Mouse (Mus musculus) neural tube, embryonic 13.5 days (tissue): ENCODE data around the gene Sort1. TPM values are rescaled to one million over a fixed set of nuclear protein-coding genes. Genes with fewer than 3 reads are reported as not detected.
A peak's percentile ranks its signal among the peaks of the same experiment; 100 is the strongest.

Experiments
- ATAC-seq: fragments of 200-750 bp; cut with Nextera tagmentation; 2 replicates; pipeline ENCODE4 v1.8.0; 2017; ENCODE audit warnings: low read depth, mild to moderate bottlenecking, moderate TSS enrichment, moderate library complexity
- H3K27ac ChIP-seq: fragments of 300-500 bp; sonication (generic); replicated peaks from 2 replicates; pipeline ENCODE4 v1.5.1; 2015; ENCODE audit warnings: moderate library complexity, mild to moderate bottlenecking, inconsistent platforms
- H3K27me3 ChIP-seq: fragments of 300-500 bp; sonication (generic); 2 replicates; pipeline ENCODE4 v1.6.1; 2015; ENCODE audit warnings: mild to moderate bottlenecking, inconsistent platforms
- H3K36me3 ChIP-seq: fragments of 300-500 bp; sonication (generic); 2 replicates; pipeline ENCODE4 v1.6.1; 2015; ENCODE audit warnings: mild to moderate bottlenecking, inconsistent platforms
- H3K4me1 ChIP-seq: fragments of 300-500 bp; sonication (generic); replicated peaks from 2 replicates; pipeline ENCODE4 v1.6.1; 2015; ENCODE audit warnings: inconsistent platforms
- H3K4me2 ChIP-seq: fragments of 300-500 bp; sonication (generic); 2 replicates; pipeline ENCODE4 v1.6.1; 2015; ENCODE audit warnings: inconsistent platforms, mild to moderate bottlenecking, moderate library complexity
- H3K4me3 ChIP-seq: fragments of 300-500 bp; sonication (generic); 2 replicates; pipeline ENCODE4 v1.5.1; 2015; ENCODE audit warnings: mild to moderate bottlenecking, inconsistent platforms
- H3K9ac ChIP-seq: fragments of 300-500 bp; sonication (generic); 2 replicates; pipeline ENCODE4 v1.6.1; 2015; ENCODE audit warnings: moderate library complexity, mild to moderate bottlenecking, inconsistent platforms
- H3K9me3 ChIP-seq: fragments of 300-500 bp; sonication (generic); 2 replicates; pipeline ENCODE4 v1.6.1; 2016; ENCODE audit warnings: inconsistent platforms
- WGBS: fragments of 180-500 bp; shearing (Covaris S2); methylation state at CpG from one replicate; pipeline ENCODE4 v1.1.7; 2015; 5-methylcytosine and 5-hydroxymethylcytosine counted together
- polyA plus RNA-seq: library from polyadenylated mRNA; unstranded; fragments of >200 nt; fragmentation: Nextera tagmentation; extraction: Ambion mirVana; gene quantifications from 2 replicates; pipeline ENCODE4 v1.2.1, GENCODE M21; 2015

The Sort1 gene
- polyA plus RNA-seq, 1 experiment from 2014 or later: 19.4 TPM

DNA sequence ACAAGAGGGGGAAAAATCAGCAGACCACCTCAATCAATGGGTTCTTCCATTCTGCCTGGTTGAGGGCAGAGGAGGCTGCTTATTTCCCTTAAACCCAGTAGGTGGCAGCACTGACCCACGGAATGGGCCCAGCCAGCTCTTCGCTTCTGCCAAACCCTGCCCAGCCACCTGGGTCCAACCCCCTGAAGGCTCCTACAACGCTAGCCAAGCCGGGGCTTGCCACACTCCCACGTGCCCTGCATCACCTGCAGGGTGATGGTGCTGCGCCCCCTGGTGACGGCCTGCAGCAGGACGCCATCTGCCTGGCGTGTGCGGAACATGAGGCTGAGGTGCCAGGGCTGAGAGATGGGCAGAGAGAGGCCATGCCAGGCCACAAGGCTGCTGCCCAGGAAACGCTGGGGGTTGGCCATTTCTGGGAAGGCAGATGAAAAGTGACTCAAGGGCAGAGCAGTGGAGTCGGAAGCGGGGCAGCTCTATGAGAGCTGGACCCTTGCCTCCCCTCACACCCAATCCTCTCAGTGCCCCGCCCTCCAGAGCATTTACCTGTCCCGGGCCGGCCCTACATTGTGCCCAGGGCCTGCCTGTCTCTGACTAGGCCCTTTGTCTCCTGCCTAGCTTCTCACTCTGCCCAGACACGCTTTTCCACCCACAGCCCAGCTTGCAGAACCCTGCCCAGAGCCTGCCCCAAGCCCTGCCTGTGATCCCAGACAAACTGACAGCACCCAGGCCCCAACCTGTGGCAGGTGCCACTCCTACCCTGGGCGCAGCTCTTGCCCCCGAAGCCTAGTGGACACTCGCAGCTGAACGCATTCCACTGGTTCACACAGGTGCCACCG is 118.0 kb downstream of the Sort1 start:
- Histone ChIP-seq H3K4me2 (no peak overlapping the region), H3K9me3 (no peaks in the 10 kb centered on the region), H3K36me3 (peaks cover 97% of the 10 kb centered on the region), H3K4me3 (no peak overlapping the region), H3K9ac (no peak overlapping the region), H3K4me1 (peaks cover 39% of the 10 kb centered on the region), H3K27ac (peak overlapping the region; percentile 67), H3K27me3 (no peaks in the 10 kb centered on the region)
- ATAC-seq: peak; percentile 88
- 35% methylated on average over 22 of the region's 22 CpGs for WGBS

DNA sequence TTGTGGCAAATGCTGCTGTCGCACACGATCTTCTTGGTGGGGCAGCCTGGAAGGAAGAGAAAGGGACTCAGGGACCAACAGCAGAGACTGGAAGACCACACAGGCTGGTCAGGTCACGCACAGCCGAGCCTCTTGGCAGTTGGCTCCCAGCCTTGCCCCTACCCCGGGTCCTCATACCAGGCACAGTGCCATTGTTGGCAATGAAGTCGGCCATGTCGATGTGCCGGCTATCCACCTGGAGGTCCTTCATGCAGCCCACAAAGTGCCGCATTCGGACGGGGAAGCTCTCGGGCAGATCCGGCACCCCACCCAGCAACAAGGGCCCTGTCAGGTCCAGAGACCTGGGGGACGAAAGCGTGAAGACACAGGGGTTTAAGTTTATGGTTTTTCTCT is 118.6 kb downstream of the Sort1 start:
- Histone ChIP-seq H3K9me3 (no peaks in the 10 kb centered on the region), H3K9ac (no peak overlapping the region), H3K27ac (peak overlapping the region; percentile 67), H3K4me1 (peaks cover 45% of the 10 kb centered on the region), H3K4me2 (no peak overlapping the region), H3K4me3 (no peak overlapping the region), H3K36me3 (peaks cover 96% of the 10 kb centered on the region), H3K27me3 (no peaks in the 10 kb centered on the region)
- 81% methylated on average over 15 of the region's 15 CpGs for WGBS
- peak; percentile 5; the same call in 1 of the 2 replicates for ATAC-seq

DNA sequence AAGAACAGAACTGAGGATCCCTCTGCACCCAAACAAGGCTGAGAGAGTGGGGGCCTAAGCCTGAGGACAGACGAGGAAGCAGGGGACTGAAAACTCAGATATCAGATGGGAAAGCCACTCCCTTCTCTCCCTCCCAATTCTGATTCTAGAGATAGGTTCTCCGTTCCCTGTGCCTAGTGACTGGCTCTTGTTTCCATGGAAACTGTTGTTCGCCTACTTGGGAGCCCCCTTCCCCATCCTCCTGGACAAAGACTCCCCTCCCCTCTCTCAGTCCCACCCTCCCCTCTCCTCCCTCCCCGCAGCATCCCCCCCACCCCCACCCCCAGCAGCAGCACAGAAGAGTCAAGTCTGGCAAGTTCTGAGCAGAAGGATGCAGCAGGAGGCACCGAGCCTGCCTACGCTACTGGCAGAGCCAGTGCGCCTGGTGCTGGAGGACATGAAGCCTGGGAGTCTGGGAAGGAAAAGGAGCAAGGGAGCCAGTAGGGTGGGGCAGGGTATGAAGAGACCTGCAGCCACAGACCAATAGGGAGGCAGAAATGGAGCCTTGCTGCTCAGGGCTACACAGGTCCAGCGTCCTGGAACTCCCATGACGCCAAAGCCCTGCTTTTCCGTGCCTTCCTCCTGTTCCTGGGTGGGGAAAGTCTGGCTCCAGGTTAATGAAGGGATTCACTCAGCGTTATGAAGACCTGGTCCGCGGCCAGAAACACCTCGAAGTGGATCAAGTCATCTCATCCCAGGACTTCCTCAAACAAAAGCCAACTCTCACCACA is 121.8 kb downstream of the Sort1 start:
- peak overlapping the region; percentile 20; the same call in 1 of the 2 replicates for H3K4me2 ChIP-seq
- H3K36me3 ChIP-seq: peaks cover 70% of the 10 kb centered on the region
- H3K27ac ChIP-seq: peak overlapping the region; percentile 74
- peaks cover 77% of the 10 kb centered on the region for H3K4me1 ChIP-seq
- no peak overlapping the region for H3K4me3 ChIP-seq
- no peak for ATAC-seq
- WGBS: 34% methylated on average over 14 of the region's 14 CpGs
- no peaks in the 10 kb centered on the region for H3K9me3 ChIP-seq
- H3K9ac ChIP-seq: peak overlapping the region; percentile 41; the same call in 1 of the 2 replicates
- no peaks in the 10 kb centered on the region for H3K27me3 ChIP-seq

DNA sequence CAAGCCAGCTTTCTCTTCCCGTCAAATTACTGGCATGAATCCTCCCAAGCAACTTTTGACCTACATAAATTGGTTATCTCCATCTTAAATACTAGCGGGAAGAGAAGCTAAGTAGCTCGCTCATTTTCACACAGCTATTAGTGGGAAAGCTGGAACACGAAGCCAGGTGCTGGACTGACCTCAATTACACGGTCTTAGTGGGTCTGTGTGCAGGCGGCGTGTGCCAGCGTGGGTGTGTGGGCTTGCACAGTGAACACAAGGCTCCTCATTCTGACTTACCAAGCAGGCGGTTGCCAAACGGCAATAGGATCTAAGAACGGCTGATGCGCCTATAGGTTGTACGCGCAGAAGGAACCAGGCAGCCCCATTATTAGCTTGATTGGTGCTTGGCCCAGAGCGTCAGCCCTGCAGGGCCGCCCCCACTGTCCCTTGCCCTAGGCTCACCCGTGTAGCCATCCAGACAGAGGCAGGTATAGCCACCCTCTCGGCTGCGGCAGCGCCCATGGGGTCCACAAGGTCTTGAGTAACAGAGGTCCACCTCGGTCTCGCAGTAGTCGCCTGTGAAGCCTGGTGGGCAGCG is 122.5 kb downstream of the Sort1 start:
- H3K4me1 ChIP-seq: peaks cover 84% of the 10 kb centered on the region
- peak overlapping the region; percentile 20; the same call in 1 of the 2 replicates for H3K4me2 ChIP-seq
- peak overlapping the region; percentile 41; the same call in 1 of the 2 replicates for H3K9ac ChIP-seq
- no peaks in the 10 kb centered on the region for H3K9me3 ChIP-seq
- peak overlapping the region; percentile 74 for H3K27ac ChIP-seq
- 62% methylated on average over 24 of the region's 24 CpGs for WGBS
- peaks cover 64% of the 10 kb centered on the region for H3K36me3 ChIP-seq
- no peak overlapping the region for H3K4me3 ChIP-seq
- H3K27me3 ChIP-seq: no peaks in the 10 kb centered on the region
- no peak for ATAC-seq

DNA sequence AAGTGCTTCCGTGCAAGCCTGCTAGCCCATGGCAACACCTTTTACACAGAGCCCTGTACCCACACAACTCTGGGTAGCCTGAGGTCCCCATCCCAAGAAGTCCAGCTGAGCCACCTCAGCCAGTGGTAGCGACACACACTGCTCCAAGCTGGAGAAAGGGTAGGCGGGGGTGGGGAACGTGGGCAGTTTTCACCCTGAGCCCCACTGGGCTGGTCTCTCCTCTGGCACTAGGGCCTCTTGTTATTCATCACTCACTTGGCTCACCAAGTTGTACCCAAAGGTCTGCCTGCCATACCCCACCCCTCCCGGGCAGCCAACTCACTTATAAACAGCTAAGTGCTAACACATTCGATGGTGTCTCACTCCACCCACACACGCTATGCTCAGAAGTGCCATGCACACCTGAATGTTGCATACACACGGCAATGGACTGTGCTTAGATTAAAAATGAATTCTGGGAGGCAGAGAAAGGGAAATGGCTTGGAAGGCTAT is 124.7 kb downstream of the Sort1 start:
- H3K4me2 ChIP-seq: peak overlapping the region; percentile 72
- WGBS: 85% methylated on average over 8 of the region's 8 CpGs
- no peak for ATAC-seq
- H3K9ac ChIP-seq: peak overlapping the region; percentile 41
- H3K36me3 ChIP-seq: peaks cover 62% of the 10 kb centered on the region
- peaks cover 85% of the 10 kb centered on the region for H3K4me1 ChIP-seq
- H3K27me3 ChIP-seq: no peaks in the 10 kb centered on the region
- no peak overlapping the region; the same call in 1 of the 2 replicates for H3K27ac ChIP-seq
- no peaks in the 10 kb centered on the region for H3K9me3 ChIP-seq
- H3K4me3 ChIP-seq: 0 out of 2 replicates have a peak overlapping the region, but pooled peaks have one; percentile 4

DNA sequence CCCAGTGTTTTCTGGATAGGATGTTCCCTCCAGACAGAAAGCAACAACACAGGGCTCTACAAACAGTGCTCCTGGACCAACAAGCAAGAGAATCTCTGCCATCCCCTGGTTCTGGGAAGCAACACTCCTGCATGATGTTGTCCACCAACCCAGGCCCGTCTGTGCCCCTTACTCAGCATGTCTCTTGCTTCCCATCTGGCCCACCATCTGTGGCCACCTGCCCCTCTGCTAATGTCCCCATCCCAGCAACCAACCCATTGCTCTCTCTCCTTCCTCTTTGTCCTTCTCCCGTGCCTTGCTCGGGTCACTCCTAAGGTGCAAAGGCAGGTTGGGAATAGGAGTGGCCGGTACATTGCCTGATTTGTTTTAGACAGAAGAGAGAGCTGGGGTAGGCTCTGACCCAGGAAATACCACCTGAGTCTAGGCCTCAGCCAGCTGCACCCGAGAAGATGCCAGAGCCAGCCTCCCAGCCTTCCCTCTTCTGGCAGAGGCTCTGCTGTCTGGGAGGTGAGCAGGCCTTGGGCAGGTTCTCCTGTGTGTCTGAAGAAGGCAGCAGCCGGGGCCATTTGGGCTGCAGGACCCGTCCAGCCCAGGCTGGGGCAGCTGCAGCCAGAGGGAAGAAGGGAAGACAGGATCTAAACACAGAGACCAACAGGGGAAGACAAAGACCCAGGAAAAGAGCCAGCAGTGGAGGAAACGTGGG is 125.9 kb downstream of the Sort1 start:
- Histone ChIP-seq H3K27ac (peak overlapping the region; percentile 96), H3K4me1 (peaks cover 96% of the 10 kb centered on the region), H3K4me2 (peak overlapping the region; percentile 72), H3K27me3 (no peaks in the 10 kb centered on the region), H3K9ac (peak overlapping the region; percentile 86), H3K9me3 (no peaks in the 10 kb centered on the region), H3K4me3 (peak overlapping the region; percentile 46), H3K36me3 (peaks cover 60% of the 10 kb centered on the region)
- peak; percentile 0 for ATAC-seq
- WGBS: 10% methylated on average over 8 of the region's 8 CpGs

DNA sequence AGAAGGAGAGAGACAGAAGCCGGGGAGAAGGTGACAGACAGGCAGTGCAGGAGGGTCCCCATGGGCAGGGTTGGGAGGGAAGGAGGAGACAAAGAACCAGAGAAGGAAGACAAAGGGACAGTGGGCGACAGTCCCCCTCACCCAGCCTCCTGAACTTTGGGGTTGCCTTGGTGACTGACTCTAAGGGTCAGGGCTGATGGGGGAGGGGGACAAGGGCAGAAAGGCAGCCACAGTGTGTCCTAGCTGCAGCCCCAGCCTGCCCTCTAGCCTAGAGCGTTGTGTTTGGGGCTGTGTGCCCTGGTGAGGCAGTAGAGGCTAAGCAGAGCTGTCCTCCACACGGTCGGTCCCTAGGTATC is 126.5 kb downstream of the Sort1 start:
- WGBS: 8% methylated on average over 5 of the region's 5 CpGs
- H3K27me3 ChIP-seq: no peaks in the 10 kb centered on the region
- peaks cover 54% of the 10 kb centered on the region for H3K36me3 ChIP-seq
- H3K4me1 ChIP-seq: peaks cover 96% of the 10 kb centered on the region
- H3K9ac ChIP-seq: peak overlapping the region; percentile 86
- H3K27ac ChIP-seq: peak overlapping the region; percentile 96
- H3K4me3 ChIP-seq: peak overlapping the region; percentile 46
- peak overlapping the region; percentile 72 for H3K4me2 ChIP-seq
- peak; percentile 20 for ATAC-seq
- H3K9me3 ChIP-seq: no peaks in the 10 kb centered on the region

Other genes with a start within 250 kb of the Sort1 start
- gene Gstm4, start 239.2 kb upstream of the Sort1 start, polyA plus RNA-seq: 13.9 and 15.5 TPM in 2 replicates
- 56.3 and 56.7 TPM in 2 replicates for gene Ampd2, start 197.4 kb upstream of the Sort1 start, polyA plus RNA-seq
- 0.08 and 0.36 TPM in 2 replicates for gene Gnat2, start 191.3 kb upstream of the Sort1 start, polyA plus RNA-seq
- gene Gnai3, start 137.9 kb upstream of the Sort1 start, polyA plus RNA-seq: 151 and 164 TPM in 2 replicates
- 3.3 and 4.2 TPM in 2 replicates for gene Gpr61, start 129.2 kb upstream of the Sort1 start, polyA plus RNA-seq
- 16.6 and 21.9 TPM in 2 replicates for gene Amigo1, start 97.7 kb upstream of the Sort1 start, polyA plus RNA-seq
- 3.9 and 4.3 TPM in 2 replicates for gene Cyb561d1, start 82.9 kb upstream of the Sort1 start, polyA plus RNA-seq
- 24.5 and 26.0 TPM in 2 replicates for gene Atxn7l2, start 73.1 kb upstream of the Sort1 start, polyA plus RNA-seq
- 0.14 and 0.71 TPM in 2 replicates for gene Sypl2, start 57.4 kb upstream of the Sort1 start, polyA plus RNA-seq
- 242 and 259 TPM in 2 replicates for gene Psma5, start 27.2 kb upstream of the Sort1 start, polyA plus RNA-seq
- gene Mybphl, start 80.8 kb downstream of the Sort1 start, polyA plus RNA-seq: not detected in 2 replicates
- 10.9 and 11.9 TPM in 2 replicates for gene Psrc1, start 99.8 kb downstream of the Sort1 start, polyA plus RNA-seq
- gene Celsr2, start 131.5 kb downstream of the Sort1 start, polyA plus RNA-seq: 37.6 and 44.1 TPM in 2 replicates
- 210 and 223 TPM in 2 replicates for gene Sars, start 161.1 kb downstream of the Sort1 start, polyA plus RNA-seq